Mouse (Mus musculus) cerebellum, adult 2 months (tissue): ENCODE measurements around the gene Rsrc2.

Experiments used
- CTCF ChIP-seq: fragments of 200-500 bp; IDR thresholded peaks from 2 replicates; pipeline ENCODE4 v1.5.1; 2011; ENCODE audit warnings: low read depth, mild to moderate bottlenecking, control low read depth, low read length, moderate library complexity, borderline replicate concordance; ENCODE audit not compliant: insufficient read depth
- POLR2A ChIP-seq: fragments of 200-500 bp; IDR thresholded peaks from 2 replicates; pipeline ENCODE4 v1.6.1; 2011; ENCODE audit warnings: low read length, control low read depth, borderline replicate concordance; ENCODE audit not compliant: insufficient read depth

DNA sequence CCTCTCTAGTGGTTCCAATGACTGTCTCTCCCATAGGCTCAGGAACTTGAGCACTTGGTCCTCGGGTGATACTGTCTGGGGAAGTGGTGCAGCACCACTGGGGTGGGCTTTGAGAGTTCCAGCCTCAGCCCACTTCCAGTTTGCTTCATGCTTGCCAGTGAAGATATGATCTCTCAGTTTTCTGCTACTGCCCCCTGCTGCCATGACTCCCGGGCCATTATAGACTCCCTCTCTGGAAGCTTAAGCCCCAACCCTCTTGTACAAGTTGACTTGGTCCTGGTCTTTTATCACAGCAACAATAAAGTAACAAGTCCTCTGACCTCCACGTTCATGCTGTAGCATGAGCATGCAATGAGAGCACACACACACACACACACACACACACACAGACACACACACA is 70.1 kb downstream of the Rsrc2 start:
- TF ChIP-seq CTCF (no peak), POLR2A (no peak)
